Mouse (Mus musculus) kidney, postnatal 10 days (tissue): ENCODE measurements around the gene Sh2b3.
A peak's percentile ranks its signal among the peaks of the same experiment; 100 is the strongest.
"Not testable (repeated sequence)": the region's sequence is repeated elsewhere in the genome, so short reads cannot be mapped to it uniquely, and the experiment has no call there.

Experiments
- DNase-seq: peaks from one replicate; pipeline ENCODE4 v3.0.0; 2021; ENCODE audit warnings: mixed read lengths

Gene Sh2b3

DNA sequence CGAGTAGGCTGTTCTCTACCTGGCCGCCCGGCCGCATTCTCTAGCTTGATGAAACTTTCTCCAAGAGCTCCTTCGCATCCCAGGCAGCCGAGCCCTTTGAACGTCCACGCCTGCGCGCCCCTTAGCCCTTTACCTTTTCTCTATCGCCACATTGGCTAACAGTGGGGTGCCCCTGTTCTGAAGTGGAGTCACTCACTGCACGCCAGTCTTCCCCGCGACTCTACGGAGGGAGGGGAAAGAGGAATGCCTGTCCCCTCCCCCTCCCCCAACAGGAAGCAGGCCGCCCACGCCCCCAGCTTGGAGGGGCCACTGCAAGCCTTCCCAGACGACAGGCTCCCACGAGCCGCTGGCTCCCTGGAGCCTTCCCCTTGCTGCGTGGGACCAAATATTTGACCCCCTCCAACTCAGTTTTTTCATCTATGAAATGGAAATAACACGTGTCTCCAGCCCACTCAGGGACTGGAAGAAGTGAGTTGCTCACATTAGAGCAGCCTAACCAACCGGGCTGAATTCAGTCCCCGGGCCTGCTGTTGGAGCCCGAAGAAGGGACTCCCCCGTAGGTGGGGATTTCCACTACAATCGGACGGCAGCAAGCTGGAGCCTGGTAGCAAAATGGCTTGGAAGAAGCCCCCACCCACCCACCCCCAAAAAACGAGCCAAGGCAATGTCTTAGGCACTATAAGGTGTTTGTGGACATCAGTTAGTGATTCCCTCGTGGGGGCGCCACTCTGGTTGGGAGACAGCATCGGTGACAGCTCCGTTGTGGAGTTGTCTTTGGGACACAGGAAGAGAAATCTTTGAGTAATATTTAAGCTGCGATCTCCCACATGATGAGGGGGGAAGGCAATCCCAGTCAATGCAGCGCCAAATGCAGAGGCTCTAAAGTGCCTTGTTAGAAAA is at the start of gene Sh2b3:
Gene Sh2b3, minus strand, starts transcription at position 206 of the 900 bp plus-strand sequence.
- DNase-seq: peak; percentile 80

DNA sequence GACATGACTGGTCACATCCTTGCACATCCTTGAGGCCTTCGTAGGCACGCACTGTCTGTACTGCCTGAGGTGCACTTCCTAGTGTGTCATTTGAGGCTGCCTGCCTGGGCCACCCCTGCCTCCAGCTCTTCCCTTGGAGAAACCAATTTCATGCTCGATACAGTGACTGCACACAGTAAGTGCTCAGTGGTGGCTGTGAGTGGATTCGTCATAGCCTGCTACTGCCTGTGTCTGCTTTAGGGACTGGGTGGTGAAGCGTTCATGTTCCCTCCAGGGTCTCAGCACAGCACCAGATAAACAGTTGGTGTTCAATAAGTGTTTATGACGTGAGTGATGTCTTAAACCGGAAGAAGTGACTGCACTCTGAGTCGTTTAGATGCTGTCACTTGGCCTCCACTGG is 45.9 kb upstream of the Sh2b3 start:
- DNase-seq: no peak

DNA sequence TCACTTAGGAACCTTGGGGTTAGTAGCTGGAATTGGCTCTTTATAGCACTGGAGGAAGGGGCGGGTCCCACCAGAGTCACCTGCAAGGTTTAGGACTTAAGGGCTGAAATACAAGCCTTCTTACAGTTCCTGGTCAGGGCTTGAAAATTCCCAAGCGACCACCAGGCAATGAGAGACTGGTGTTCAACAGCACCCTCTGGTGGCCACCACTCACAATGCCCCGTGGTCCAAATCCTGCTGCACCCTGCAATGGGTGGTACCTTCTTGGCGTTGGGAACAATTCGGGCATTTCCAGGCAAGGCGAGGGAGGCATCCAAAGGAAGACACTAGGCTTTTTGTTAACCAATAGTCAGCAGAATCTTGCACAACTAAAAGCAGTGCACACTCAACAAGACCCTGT is 41.8 kb upstream of the Sh2b3 start:
- DNase-seq: peak; percentile 58

DNA sequence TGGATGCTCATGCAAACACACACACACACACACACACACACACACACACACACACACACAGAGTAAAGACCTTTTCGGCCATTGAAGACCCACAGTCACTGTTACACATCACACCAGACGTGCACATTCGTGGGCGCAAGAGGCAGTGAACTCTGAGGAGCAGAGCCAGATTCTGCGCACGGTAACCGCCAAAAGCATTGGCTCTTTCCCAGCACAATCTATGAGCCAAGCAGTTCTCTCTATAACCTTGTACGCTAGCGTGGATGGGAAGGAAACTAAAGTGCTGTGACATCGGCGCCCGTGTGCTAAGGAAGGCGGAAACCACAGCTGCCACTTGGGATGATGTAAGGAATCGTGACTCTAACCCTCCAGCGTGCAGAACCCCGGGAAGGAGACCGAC is 41.3 kb upstream of the Sh2b3 start:
- no peak for DNase-seq

DNA sequence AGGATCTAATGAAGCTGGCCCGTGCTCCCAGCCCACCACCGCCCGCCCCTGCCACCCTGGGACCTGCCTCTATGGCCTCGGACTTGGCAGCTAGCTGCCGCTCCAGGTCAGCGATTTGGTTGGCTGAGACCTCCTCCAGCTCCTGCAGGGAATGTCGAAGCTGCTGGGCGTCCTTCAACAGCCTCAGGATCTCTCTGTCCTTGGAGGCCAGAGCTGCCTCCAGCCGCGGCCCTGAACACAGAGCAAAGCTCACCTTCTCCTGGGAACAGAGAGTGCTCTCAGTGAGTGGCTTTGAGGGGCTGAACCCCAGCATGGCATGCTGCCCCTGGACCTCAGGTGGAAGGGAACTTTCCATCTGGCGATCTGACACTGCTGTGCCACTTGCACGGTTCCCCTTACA is 39.5 kb upstream of the Sh2b3 start:
- DNase-seq: no peak

DNA sequence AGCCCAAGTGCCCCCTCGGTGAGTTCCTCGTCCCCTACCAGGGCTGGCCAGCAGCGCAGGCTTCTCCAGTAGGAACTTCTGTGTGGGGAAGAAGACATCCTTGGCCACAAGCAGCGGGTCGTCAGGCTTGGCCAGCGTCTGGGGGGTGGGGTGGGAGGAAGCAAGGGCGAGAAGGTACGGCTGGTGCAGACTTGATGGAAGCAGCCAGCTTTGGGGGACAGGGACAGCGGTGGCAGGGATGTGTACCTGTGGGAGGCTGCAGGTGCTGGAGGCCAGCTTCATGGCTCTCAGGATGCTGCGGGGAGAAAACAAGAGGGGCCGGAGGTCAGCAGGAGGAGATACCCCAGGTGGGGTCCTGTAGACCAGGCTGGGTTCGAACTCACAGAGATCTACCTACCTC is 37.6 kb upstream of the Sh2b3 start:
- DNase-seq: no peak

DNA sequence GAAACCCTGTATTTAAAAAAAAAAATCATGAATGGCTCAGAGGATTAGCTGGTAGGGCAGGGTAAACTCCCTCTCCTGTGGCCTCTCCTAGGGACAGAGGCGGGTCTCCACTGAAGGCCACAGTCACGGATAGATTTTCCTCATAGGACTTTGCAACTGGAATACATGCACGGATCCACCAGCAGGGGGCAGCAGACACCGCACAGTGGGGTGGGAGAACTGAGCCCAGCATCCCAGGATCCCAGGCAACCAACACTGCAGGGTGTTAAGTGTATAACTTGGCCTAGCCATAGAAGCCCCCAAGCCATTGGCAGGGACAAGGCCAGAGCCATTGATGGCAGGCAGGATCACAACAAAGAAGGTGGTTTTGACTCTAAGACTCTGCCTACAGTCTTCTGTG is 34.7 kb upstream of the Sh2b3 start:
- peak; percentile 92 for DNase-seq

DNA sequence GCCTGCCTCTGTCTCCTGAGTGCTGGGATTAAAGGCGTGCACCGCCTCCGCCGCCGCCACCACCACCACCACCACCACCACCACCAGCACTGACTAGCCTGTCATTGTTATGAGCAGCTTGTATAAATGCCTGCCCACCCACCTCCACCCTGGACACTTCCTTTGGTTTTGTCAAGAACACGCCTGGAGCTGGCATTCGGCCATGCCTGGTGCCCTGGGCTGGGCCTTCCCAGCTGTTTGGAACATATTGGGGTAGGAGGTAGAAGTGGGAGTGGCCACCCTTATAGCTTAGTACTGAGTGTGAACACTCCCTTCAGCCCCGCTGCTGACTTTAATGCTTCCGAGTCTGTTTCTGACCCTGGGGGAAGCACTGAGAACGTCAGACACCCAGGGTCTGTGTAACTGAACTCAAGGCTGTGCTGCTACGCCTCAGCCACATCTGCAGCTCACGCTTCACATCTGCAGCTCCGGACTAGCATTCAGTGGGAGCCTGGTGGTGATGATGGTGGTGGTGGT is 34.1 kb upstream of the Sh2b3 start:
- peak; percentile 52 for DNase-seq

DNA sequence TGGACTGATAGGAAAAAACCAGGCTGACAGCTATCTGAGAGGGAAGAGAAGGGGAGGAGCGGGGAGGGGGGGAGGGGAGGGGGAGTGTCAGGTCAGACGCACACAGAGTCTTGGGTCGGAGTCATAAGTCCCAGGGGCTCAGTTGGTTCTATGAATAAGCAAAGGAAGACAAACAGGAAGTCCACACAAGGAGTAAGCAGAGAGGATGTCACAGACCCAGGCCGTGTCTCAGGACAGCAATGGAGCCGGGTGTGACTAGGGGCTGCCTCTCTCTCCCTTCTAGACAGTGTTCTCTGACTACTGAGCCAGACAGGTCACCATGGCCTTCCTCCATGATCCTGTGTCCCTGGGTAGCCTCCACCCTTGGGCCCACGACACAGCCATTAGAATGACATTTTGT is 33.4 kb upstream of the Sh2b3 start:
- no peak for DNase-seq

DNA sequence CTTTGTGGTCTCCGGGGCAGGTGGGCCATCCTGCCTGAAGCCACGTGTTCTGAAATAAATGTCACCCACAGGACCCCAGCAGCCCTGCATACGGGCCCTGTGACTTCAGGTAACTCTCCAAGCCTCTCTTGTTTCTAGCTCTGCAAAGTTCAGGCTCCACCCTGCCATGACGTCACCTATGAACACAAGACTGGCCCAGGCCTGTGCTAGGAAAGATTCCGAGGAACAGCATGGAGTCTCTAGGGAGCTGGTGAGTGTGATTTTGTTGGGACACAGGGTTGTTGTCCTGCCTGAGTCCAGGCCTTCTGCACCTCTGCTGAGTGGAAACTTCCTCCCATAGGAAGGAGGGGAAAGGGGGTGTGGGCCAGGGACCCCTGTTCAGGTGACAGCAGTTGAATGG is 30.5 kb upstream of the Sh2b3 start:
- DNase-seq: no peak

DNA sequence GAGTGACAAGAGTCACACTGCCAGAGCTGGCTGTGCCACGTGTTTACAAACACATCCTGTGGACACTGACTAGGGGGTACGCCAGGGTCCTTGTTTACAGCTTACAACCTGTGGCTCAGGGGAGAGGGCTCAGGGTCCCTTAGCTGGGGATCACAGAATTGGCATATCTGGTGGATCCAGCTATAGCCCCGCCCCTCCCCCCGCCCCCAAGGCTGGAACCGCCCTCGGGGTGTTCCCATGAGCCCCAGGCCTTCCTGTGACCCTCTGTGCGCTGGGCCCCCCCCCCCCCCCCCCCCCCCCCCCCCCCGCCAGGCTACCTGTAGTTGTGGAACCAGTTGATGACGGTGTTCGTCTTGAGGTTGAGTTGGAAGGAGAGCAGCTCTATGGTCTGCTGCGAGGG is 26.9 kb upstream of the Sh2b3 start:
- no peak for DNase-seq

DNA sequence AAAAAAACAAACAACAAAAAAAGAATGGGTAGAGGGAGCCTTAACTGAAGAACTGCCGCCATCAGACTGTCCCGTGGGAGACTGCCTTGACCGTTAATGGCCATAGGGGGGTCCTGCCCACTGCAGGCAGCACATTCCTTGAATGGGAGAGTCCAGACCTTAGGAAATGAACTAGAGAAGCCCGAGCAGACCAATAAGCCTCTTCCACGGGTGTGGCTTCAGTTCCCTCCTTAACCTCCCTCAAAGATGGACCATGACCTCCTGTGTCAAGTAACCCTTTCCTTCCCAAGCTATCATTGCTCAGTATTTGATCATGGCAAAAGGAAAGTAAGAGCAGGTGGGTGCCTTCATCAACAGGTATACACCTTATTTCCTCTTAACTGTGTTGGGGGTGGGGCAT is 24.5 kb upstream of the Sh2b3 start:
- DNase-seq: no peak

DNA sequence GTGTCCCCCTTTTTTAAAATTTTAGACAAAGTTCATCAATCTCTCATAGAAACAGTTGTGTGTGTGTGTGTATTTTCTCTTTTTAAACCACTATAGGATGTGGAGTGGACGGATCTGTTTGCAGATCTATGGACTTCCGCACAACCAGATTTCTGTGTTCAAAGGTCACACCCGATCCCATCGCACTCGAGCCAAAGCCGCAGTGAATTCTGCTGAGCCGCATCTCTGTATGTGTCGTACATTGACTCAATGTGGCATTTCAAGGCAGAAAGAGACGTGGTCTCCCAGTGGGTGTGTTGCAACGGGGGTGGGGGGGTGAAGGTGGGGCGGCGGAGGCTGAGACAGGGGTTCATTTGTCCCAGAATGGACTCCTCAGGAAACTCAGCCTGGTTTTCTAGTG is 21.0 kb upstream of the Sh2b3 start:
- DNase-seq: no peak

DNA sequence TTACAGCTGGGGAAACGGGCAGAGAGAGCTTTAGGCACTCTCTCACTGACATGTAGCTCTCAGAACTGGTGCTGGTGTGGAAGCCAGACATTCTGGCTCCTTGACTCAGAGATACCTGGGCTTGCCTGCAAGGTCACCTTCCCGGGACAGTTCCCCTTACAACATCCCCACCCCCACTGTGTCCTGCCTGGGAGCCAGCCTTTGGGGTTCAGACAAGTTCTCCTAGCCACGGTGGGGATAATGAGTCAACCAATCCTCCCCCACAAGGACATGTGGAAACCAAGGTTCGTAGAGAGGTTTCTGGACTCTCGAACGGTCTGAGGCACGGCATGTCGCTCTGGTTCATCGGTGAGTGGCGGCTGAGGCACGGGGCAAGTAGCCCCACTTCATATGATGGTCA is 19.3 kb upstream of the Sh2b3 start:
- no peak for DNase-seq

DNA sequence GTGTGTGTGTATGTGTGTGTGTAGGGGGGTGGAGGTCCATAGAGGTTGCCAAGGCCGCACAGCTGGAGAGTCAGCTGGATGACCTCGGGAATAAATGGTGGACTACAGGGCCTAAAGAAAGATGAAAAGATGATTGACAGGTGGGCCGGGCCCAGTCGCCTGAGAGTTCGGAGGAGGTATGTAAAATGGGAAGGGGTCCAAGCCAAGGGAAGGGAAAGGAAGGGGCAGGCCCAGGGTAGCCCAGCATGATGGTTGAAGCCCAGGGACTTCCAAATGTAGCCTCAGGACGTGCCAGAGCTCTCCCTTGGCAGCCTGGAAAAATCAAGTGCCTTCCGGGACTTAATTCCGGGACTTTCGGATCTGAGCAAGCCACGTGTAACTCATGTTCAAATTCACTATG is 17.3 kb upstream of the Sh2b3 start:
- DNase-seq: no peak

DNA sequence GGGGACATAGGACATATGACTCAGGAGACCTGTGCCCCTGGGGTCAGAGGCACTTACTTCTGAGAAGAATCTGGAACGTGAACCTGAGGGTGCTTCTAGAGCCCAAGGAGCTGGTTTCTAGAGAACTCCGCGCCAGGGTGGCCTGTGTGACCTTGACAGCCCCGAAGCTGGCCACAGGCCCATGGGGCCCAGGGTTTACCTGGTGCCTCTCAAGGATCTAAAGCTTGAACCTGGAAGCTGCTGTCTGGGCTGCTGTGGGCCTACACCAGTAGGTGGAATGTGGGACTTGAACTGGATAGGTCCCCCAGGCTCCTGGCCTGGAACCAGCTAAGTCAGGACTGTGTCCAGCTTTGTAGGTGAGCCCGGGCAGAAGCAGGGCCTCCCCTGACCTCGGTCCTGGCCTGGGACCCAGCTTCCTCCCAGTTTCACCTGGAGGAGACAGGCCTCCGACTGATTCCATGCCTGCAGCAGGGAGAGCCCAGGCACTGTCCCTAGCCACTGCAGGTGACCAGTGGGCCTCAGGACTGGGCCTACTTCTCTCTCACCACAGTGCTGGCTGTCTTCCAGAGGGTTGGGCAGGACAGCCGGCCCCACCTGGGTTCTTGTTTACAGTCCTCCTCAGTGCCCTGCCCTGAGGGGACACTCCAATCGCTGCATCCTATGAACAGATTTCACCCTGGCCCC is 16.1 kb upstream of the Sh2b3 start:
- DNase-seq: peak; percentile 69

DNA sequence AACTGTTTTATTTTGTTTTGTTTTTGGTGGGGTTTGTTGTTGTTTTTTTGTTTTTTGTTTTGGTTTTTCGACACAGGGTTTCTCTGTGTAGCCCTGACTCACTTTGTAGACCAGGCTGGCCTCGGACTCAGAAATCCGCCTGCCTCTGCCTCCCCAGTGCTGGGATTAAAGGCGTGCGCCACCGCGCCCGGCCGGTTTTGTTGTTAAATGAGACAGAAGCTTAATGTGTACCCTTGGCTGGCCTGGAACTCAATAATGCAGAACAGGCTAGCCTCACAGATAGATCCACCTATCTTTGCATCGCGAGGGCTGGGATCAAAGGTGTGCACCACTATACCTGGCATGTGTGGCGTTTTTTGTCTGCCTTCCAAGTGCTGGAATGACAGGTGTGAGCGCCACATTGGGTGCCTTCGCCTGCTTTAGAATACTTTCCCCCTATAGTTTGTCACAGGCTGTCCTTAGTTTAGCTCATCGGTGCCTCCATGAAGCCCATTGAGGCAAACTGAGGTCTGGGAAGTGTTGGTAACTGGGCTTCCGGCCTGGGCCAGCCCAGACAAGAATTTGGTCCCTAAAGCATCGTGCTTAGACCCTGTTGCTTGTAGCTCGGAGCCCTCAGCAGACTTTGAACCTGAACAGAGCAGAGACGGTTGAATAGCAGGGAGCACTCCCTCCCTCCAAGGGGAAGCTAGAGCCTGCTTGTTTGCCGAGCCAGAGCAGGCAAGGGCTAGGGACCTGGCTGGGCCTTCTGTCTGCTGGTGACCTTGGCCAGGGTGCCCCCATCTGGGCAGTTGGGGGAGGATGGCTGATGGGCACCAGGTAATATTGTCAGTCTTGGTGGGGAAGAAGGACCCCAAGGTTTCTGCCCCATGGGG is 12.3 kb upstream of the Sh2b3 start:
- DNase-seq: peak; percentile 55

DNA sequence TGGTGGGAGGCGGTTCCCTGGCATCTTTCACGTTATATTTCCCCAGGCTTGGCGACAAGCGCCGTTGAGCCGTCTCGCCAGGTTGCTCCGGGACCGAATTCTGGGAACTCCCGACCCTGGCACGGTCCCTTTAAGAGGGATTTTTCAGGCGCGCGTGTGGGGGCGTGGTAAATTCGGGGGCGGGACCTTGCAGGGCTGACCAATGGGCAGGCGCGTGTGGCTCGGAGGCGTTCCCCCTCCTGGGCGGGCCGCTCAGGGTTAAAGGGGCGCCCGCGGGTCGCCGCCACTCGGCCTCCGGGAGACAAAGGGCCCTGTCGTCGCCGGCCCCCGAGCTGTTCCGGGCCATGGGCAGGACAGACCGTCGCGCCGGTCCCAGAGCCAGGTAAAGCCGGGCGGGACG is 11.3 kb upstream of the Sh2b3 start, which contains the start of gene Pheta1:
Gene Pheta1, plus strand, starts transcription at position 242 of the 400 bp plus-strand sequence.
- peak; percentile 96 for DNase-seq

DNA sequence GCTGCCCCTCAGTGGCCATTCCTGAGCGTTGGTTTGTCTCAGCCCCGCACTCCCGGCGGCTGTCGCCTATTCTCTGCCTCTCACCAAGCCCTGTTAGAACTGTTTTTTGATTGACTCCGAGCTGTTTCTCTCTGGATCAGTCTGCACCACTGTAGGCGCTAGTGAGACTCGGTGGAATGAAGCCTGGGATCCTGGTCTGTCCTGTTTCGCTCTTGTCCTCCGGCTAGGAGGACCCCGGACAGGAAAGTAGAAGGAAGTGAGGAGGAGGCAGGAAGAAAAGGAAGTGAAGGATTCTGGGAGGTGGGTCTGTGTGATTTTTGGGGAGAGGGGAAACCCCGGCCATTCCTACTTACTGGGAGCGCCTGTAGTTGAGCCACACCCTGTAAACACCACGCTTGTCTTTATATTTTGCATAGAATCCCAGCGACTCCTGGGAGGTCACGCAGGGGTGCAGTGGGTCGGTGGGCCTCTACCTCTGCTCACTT is 10.6 kb upstream of the Sh2b3 start:
- DNase-seq: peak; percentile 72

DNA sequence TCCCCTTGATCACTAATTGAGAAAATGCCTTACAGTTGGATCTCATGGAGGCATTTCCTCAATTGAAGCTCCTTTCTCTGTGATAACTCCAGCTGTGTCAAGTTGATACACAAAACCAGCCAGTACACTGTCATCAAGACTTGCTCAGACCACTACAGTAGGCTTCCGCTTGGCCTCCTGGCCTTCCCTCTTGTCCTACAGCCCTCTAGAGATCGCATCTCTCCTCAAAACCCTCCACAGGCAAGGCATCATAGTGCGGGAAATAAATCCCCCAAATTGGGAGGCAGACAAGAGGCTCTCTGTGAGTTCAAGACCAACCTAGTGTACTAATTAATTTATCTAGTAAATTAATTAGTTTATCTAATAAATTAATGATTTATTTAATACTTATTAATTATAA is 9.8 kb upstream of the Sh2b3 start:
- DNase-seq: not testable (repeated sequence)

DNA sequence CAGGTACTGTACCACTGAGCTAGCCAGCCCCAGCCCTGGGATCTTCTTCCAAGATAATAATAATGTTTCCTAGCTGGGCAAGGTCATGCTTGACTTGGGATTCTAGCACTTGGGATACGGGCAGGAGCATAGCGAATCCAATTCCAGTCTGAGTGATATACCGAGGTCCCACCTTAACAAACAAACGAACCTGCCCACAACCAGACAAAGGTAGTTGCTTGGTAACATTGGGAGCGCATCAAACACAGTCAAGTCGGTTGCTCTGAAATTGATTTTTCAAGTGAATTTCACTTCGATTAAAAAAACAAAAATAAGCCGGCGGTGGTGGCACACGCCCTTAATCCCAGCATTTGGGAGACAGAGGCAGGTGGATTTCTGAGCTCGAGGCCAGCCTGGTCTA is 8.9 kb upstream of the Sh2b3 start:
- no peak for DNase-seq

DNA sequence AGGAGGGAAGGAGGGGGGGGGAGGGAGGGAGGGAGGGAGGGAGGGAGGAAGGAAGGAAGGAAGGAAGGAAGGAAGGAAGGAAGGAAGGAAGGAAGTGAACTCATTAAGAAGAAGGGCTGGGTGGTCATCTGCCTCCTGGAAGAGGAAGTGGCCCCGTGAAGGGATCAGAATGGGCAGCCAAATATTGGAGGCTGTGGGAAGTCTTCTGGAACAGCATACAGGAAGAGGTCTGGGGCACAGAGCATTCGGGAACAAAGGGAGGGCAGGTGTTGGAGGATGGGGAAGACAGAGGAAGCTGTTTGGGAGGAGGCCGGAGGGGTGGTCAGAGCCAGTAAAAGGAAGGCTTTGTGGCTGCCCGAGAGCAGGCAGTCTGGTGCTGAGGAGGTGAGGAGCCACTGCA is 7.9 kb upstream of the Sh2b3 start:
- no peak for DNase-seq
